Mouse (Mus musculus) bone marrow macrophage, adult 2 months (primary cell): ENCODE results near the gene Gphb5.

Source experiments
- CTCF ChIP-seq: IDR thresholded peaks from 2 replicates; pipeline ENCODE4 v1.5.1; 2012; ENCODE audit warnings: low read depth, mild to moderate bottlenecking, low read length, moderate library complexity
- POLR2A ChIP-seq: IDR thresholded peaks from 2 replicates; pipeline ENCODE4 v1.6.1; 2012; ENCODE audit warnings: mild to moderate bottlenecking, low read depth, low read length, borderline replicate concordance

- no peak for TF ChIP-seq CTCF
- TF ChIP-seq POLR2A: no peak
These were observed 22.4 kb downstream of the Gphb5 start for GRCm38 (mm10) chr12:75394011-75394773.
